Mouse (Mus musculus): ENCODE measurements around the gene Mapkbp1. TPM values are rescaled to one million over a fixed set of nuclear protein-coding genes. Genes with fewer than 3 reads are reported as not detected.

Gene Mapkbp1
- polyA plus RNA-seq, 2 experiments, result 0.15 to 1.1 TPM

DNA sequence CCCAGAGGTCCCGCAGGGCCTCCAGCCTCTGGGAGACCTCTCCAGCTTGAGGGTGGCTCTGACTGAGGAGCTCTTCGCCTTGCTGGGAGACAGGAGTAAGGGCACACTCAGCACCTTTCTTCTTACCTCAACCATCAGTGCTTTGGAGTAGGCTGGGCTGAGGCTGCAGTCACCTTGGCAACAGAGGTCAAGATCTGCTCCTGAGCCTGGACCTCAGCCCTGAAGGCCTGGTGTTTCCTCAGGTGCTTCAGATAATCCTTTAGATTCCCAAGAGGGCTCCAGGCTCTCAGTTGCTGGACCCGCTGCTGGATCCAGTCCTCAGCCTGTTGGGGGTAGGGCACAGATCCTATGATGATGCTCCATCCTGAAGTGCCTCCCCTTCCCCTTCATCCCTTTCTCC lies 87.0 kb downstream of the Mapkbp1 start:
- TF ChIP-seq EP300 (IDR thresholded peaks at IDR 0.05; ENCODE audit: low read depth) (no peak), CTCF (IDR thresholded peaks at IDR 0.05; ENCODE audit: low read depth) (no peak)
- Histone ChIP-seq H3K27ac (no peak overlapping the region), H3K4me3 (ENCODE audit: insufficient read depth in 1 of 2, low read depth in 2 of 2, low read length in 2 of 2) (no peak overlapping the region), H3K27me3 (ENCODE audit: control insufficient read depth, insufficient read depth, low read length) (no peaks in the 10 kb centered on the region), H3K9ac (replicated peaks) (no peak overlapping the region), H3K36me3 (replicated peaks; ENCODE audit: control insufficient read depth, insufficient read depth, low read depth) (no peaks in the 10 kb centered on the region), H3K4me1 (replicated peaks; ENCODE audit: control insufficient read depth in 2 of 2, insufficient read depth in 2 of 2, low read length in 1 of 2) (no peaks in the 10 kb centered on the region), H3K4me2 (ENCODE audit: low read depth) (no peak overlapping the region), H3K9me3 (ENCODE audit: control insufficient read depth, low read length) (no peaks in the 10 kb centered on the region)
- no peak for DNase-seq (ENCODE audit: low read depth in 3 of 3, low spot score in 3 of 3)
- no peak for ATAC-seq (ENCODE audit: insufficient read depth)
- WGBS (ENCODE audit: insufficient replicate concordance), result 62% methylated on average over 3 of the region's 3 CpGs

- TF ChIP-seq EP300 (IDR thresholded peaks at IDR 0.05; ENCODE audit: low read depth) (no peak), CTCF (IDR thresholded peaks at IDR 0.05; ENCODE audit: low read depth) (no peak)
- Histone ChIP-seq H3K27me3 (ENCODE audit: control insufficient read depth, insufficient read depth, low read length) (no peaks in the 10 kb centered on the region), H3K9ac (replicated peaks) (no peak overlapping the region), H3K36me3 (replicated peaks; ENCODE audit: control insufficient read depth, insufficient read depth, low read depth) (no peaks in the 10 kb centered on the region), H3K9me3 (ENCODE audit: control insufficient read depth, low read length) (no peaks in the 10 kb centered on the region), H3K4me3 (ENCODE audit: insufficient read depth in 1 of 2, low read depth in 2 of 2, low read length in 2 of 2) (no peak overlapping the region), H3K27ac (no peak overlapping the region), H3K4me2 (ENCODE audit: low read depth) (no peak overlapping the region), H3K4me1 (replicated peaks; ENCODE audit: control insufficient read depth in 2 of 2, insufficient read depth in 2 of 2, low read length in 1 of 2) (no peaks in the 10 kb centered on the region)
- WGBS (ENCODE audit: insufficient replicate concordance), result 50% methylated on average over 6 of the region's 6 CpGs
- no peak for ATAC-seq (ENCODE audit: insufficient read depth)
- no peak for DNase-seq (ENCODE audit: low read depth in 3 of 3, low spot score in 3 of 3)
These were observed 87.7 kb downstream of the Mapkbp1 start for GRCm38 (mm10) chr2:120060190-120060589.

- no peaks in the 10 kb centered on the region for H3K9me3 ChIP-seq (ENCODE audit: control insufficient read depth, low read length)
- ATAC-seq (ENCODE audit: insufficient read depth) (no peak), DNase-seq (ENCODE audit: low read depth in 3 of 3, low spot score in 3 of 3) (no peak)
- H3K4me1 ChIP-seq (replicated peaks; ENCODE audit: control insufficient read depth in 2 of 2, insufficient read depth in 2 of 2, low read length in 1 of 2), result no peaks in the 10 kb centered on the region
- TF ChIP-seq CTCF (IDR thresholded peaks at IDR 0.05; ENCODE audit: low read depth), result no peak
- no peak for TF ChIP-seq EP300 (IDR thresholded peaks at IDR 0.05; ENCODE audit: low read depth)
- WGBS (ENCODE audit: insufficient replicate concordance), result 73% methylated on average over 9 of the region's 9 CpGs
- no peaks in the 10 kb centered on the region for H3K36me3 ChIP-seq (replicated peaks; ENCODE audit: control insufficient read depth, insufficient read depth, low read depth)
- no peaks in the 10 kb centered on the region for H3K27me3 ChIP-seq (ENCODE audit: control insufficient read depth, insufficient read depth, low read length)
- H3K9ac ChIP-seq (replicated peaks), result no peak overlapping the region
- H3K4me2 ChIP-seq (ENCODE audit: low read depth), result no peak overlapping the region
- H3K27ac ChIP-seq, result no peak overlapping the region
- no peak overlapping the region for H3K4me3 ChIP-seq (ENCODE audit: insufficient read depth in 1 of 2, low read depth in 2 of 2, low read length in 2 of 2)
These were observed 88.2 kb downstream of the Mapkbp1 start for GRCm38 (mm10) chr2:120060651-120061050.

- H3K9ac ChIP-seq (replicated peaks), result no peak overlapping the region
- no peaks in the 10 kb centered on the region for H3K4me1 ChIP-seq (replicated peaks; ENCODE audit: control insufficient read depth in 2 of 2, insufficient read depth in 2 of 2, low read length in 1 of 2)
- H3K4me3 ChIP-seq (ENCODE audit: insufficient read depth in 1 of 2, low read depth in 2 of 2, low read length in 2 of 2), result no peak overlapping the region
- no peaks in the 10 kb centered on the region for H3K36me3 ChIP-seq (replicated peaks; ENCODE audit: control insufficient read depth, insufficient read depth, low read depth)
- H3K27ac ChIP-seq, result no peak overlapping the region
- H3K27me3 ChIP-seq (ENCODE audit: control insufficient read depth, insufficient read depth, low read length), result no peaks in the 10 kb centered on the region
- TF ChIP-seq EP300 (IDR thresholded peaks at IDR 0.05; ENCODE audit: low read depth) (no peak), CTCF (IDR thresholded peaks at IDR 0.05; ENCODE audit: low read depth) (no peak)
- H3K4me2 ChIP-seq (ENCODE audit: low read depth), result no peak overlapping the region
- H3K9me3 ChIP-seq (ENCODE audit: control insufficient read depth, low read length), result no peaks in the 10 kb centered on the region
- ATAC-seq (ENCODE audit: insufficient read depth) (no peak), DNase-seq (ENCODE audit: low read depth in 3 of 3, low spot score in 3 of 3) (no peak)
- 73% methylated on average over 8 of the region's 8 CpGs for WGBS (ENCODE audit: insufficient replicate concordance)
These were observed 89.7 kb downstream of the Mapkbp1 start for GRCm38 (mm10) chr2:120062248-120062647.

DNA sequence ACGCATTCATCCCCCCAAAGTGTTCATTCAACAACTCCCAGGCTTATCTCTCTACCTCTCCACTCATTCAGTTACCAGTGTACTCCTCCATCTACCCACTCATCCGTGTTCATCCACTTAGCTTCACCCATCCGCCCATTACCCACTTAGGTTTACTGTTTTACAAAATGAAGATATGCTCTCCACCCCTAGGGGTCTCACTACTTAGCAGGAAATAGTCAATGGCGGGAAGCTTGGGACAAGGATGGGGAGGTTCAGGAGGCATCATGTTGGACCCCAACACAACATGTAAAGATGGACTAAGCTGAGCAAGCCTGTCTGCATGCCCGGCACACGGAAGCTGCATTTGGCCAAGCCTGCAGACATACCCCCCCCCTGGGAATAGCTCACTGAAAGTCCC lies 92.1 kb downstream of the Mapkbp1 start:
- WGBS (ENCODE audit: insufficient replicate concordance), result 56% methylated on average over 6 of the region's 6 CpGs
- no peaks in the 10 kb centered on the region for H3K36me3 ChIP-seq (replicated peaks; ENCODE audit: control insufficient read depth, insufficient read depth, low read depth)
- H3K4me1 ChIP-seq (replicated peaks; ENCODE audit: control insufficient read depth in 2 of 2, insufficient read depth in 2 of 2, low read length in 1 of 2), result no peaks in the 10 kb centered on the region
- H3K4me3 ChIP-seq (ENCODE audit: insufficient read depth in 1 of 2, low read depth in 2 of 2, low read length in 2 of 2), result no peak overlapping the region
- H3K9me3 ChIP-seq (ENCODE audit: control insufficient read depth, low read length), result no peaks in the 10 kb centered on the region
- H3K9ac ChIP-seq (replicated peaks), result no peak overlapping the region
- no peak for ATAC-seq (ENCODE audit: insufficient read depth)
- TF ChIP-seq EP300 (IDR thresholded peaks at IDR 0.05; ENCODE audit: low read depth), result no peak
- peak; percentile 24; the same call in 1 of the 2 replicates for TF ChIP-seq CTCF (IDR thresholded peaks at IDR 0.05; ENCODE audit: low read depth)
- H3K27ac ChIP-seq, result no peak overlapping the region
- no peaks in the 10 kb centered on the region for H3K27me3 ChIP-seq (ENCODE audit: control insufficient read depth, insufficient read depth, low read length)
- H3K4me2 ChIP-seq (ENCODE audit: low read depth), result no peak overlapping the region
- no peak for DNase-seq (ENCODE audit: low read depth in 3 of 3, low spot score in 3 of 3)

Data from liver, embryonic 14.5 days (tissue).